Mouse (Mus musculus): ENCODE results near the gene Radil.

DNA sequence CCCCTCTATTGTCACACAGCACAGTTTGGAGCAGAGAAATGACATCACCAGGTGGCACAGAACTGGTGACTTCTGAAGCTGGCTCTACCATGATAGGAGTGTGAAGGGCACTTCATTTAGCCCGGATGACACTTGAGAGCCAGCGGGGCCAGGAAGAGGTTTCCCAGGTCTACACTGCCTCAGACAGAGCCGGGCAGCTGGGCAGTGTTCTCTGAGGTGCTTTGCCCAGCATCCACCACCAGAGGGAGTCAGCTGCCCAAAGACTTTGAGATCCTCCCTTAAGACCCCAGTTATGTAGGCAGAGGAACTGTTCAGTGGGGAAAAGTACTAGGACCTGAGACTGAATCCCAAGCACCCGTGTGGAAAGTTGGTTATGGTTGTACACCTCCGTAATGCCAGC, 30.6 kb upstream of the Radil start:
- TF ChIP-seq CTCF (conservative IDR thresholded peaks at IDR 0.05; ENCODE audit: insufficient read depth, insufficient read length, low read depth, low read length) = peak; percentile 81
- no peak for TF ChIP-seq POLR2A (IDR thresholded peaks at IDR 0.05; ENCODE audit: low read depth, low read length)
